Mouse (Mus musculus): Measurements from ENCODE around the gene Pla2g5. TPM values are rescaled to one million over a fixed set of nuclear protein-coding genes. Genes with fewer than 3 reads are reported as not detected.

Pla2g5 gene
- polyA plus RNA-seq, 1 experiment from 2014 or later, result 0.18 TPM

DNA sequence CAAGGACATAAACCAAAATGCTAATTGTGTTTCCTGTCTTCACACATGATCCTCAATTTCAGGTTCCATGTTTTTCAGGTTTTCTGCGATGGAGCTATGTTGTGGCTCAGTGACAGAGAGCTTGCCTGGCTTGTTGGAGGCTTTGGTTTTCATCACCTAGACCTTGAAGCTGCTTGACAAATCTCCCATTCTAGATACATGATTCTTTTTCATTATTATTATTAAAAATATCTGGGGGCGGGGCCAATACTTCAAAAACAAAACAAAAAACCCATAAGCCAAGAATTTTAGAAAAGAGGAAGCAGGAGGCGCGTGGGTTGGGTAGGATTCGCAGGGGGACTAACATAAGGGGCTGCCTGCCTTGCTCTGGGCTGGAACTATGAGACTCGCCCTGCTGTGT, 87.8 kb downstream of the Pla2g5 start, which contains the start of gene Pla2g2d:
Pla2g2d (plus strand) TSS at position 301 of the 400 bp plus-strand sequence.
- no peak for ATAC-seq (ENCODE audit: insufficient read depth)

DNA sequence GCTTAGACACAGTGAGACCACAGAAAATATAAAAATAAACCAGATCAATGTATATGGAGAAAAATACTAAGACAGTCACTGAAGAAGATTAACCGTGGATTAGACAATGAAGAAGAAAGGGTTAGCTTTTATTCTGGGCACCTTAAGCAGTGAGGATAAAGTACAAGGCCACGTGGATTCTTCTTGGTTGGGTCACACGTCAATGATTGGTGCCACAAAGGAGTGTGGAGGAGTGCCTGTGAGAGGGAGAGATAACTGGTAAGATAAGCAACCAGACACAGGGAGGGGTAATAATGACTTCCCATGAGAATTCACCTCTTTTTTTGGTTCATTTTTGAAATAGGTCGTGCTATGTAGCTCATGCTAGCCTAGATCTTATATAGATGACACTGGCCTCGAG, 90.9 kb downstream of the Pla2g5 start:
- H3K9me3 ChIP-seq (replicated peaks), result no peaks in the 10 kb centered on the region
- 0 out of 2 replicates have a peak, but pooled peaks cover 3% of the 10 kb centered on the region for H3K27me3 ChIP-seq
- H3K4me1 ChIP-seq (replicated peaks), result no peaks in the 10 kb centered on the region
- no peak overlapping the region for H3K9ac ChIP-seq
- H3K36me3 ChIP-seq (replicated peaks), result no peaks in the 10 kb centered on the region
- H3K4me3 ChIP-seq (replicated peaks), result no peak overlapping the region
- 58% methylated on average over 5 of the region's 5 CpGs for WGBS (ENCODE audit: insufficient replicate concordance)
- H3K4me2 ChIP-seq, result no peak overlapping the region
- no peak overlapping the region for H3K27ac ChIP-seq (replicated peaks)
- ATAC-seq (ENCODE audit: insufficient read depth), result no peak

More for the DNA sequence above, 87.8 kb downstream of the Pla2g5 start, which contains the start of gene Pla2g2d:
- Histone ChIP-seq H3K4me2 (no peak within 1 kb of the TSS), H3K9me3 (replicated peaks) (no peaks in the 10 kb centered on the region), H3K4me3 (replicated peaks) (no peak within 1 kb of the TSS), H3K36me3 (replicated peaks) (no peaks in the 10 kb centered on the region), H3K27me3 (0 out of 2 replicates have a peak, but pooled peaks cover 4% of the 10 kb centered on the region), H3K9ac (no peak within 1 kb of the TSS), H3K4me1 (replicated peaks) (no peaks in the 10 kb centered on the region), H3K27ac (replicated peaks) (no peak within 1 kb of the TSS)
- 50% methylated on average over 6 of the region's 6 CpGs for WGBS (ENCODE audit: insufficient replicate concordance)

DNA sequence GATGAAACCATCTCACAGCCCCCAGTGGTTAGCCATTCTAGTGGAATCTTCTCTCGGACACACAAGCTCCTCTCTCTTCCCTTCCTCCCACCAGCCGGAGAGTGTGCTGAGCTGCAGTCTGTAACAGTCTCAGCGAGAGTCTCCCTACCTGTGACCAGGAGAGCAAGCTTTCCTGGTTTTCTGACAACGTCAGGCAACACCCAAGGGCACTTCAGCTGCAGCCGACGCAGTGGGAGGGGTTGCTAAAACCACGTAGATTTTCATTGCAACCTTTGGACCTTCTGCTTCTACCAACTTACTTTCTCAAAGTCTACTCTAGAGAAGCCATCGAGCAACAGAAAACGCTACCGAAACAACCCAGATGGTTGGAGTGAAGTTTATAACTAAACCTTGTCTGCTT, 91.3 kb downstream of the Pla2g5 start:
- Histone ChIP-seq H3K9ac (no peak overlapping the region), H3K4me2 (no peak overlapping the region), H3K27ac (replicated peaks) (no peak overlapping the region), H3K9me3 (replicated peaks) (no peaks in the 10 kb centered on the region), H3K27me3 (no peaks in the 10 kb centered on the region), H3K4me1 (replicated peaks) (no peaks in the 10 kb centered on the region), H3K36me3 (replicated peaks) (no peaks in the 10 kb centered on the region), H3K4me3 (replicated peaks) (no peak overlapping the region)
- ATAC-seq (ENCODE audit: insufficient read depth), result no peak
- 61% methylated on average over 10 of the region's 10 CpGs for WGBS (ENCODE audit: insufficient replicate concordance)

DNA sequence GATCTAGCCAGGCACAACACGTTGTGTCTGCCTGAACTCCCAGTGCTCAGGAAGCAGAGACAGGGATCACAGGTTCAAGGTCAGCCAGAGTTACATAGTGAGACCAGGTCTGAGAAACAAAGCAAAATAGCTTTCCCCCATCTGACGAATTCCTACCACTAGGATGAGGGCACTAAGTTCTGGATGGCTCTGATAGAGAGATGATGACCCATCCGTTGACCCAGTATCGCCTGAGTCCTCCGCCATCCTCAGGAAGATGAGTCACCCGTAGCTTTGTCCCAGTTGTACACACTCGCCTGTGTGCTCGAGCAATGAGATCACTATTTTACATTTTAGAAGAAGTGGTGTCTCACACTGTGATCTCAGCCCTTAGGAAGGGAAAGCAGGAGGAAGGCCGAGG, 101.0 kb downstream of the Pla2g5 start:
- Histone ChIP-seq H3K27me3 (no peaks in the 10 kb centered on the region), H3K4me3 (replicated peaks) (no peak overlapping the region), H3K36me3 (replicated peaks) (no peaks in the 10 kb centered on the region), H3K4me2 (no peak overlapping the region), H3K9me3 (replicated peaks) (no peaks in the 10 kb centered on the region), H3K27ac (replicated peaks) (no peak overlapping the region), H3K9ac (no peak overlapping the region), H3K4me1 (replicated peaks) (no peaks in the 10 kb centered on the region)
- ATAC-seq (ENCODE audit: insufficient read depth), result no peak
- 42% methylated on average over 9 of the region's 9 CpGs for whole genome bisulfite sequencing (ENCODE audit: insufficient replicate concordance)

DNA sequence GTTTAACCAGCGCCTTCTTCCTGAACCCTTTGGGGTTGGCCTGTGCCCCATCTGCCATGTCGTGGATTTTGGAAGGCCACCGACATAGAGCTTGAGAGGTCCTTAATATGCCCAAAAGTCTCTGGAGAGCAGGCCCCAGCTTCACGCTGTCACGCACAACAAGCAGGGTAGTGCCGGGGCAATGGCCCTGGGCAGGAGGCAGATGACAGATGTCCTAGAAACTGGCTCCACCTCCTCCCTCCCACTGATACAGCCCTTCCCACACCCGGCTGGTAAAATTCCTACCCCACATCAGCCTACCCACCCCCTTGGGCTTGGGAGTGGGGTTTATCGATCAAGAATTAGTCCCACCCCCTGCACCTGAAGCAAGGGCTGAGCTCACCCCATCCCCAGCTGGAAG, 105.9 kb downstream of the Pla2g5 start, which contains the start of gene Pla2g2f:
Pla2g2f (minus strand) TSS at position 211 of the 400 bp plus-strand sequence.
- H3K4me1 ChIP-seq (replicated peaks), result no peaks in the 10 kb centered on the region
- no peak within 1 kb of the TSS for H3K9ac ChIP-seq
- no peaks in the 10 kb centered on the region; the same call in 1 of the 2 replicates for H3K9me3 ChIP-seq (replicated peaks)
- no peaks in the 10 kb centered on the region for H3K36me3 ChIP-seq (replicated peaks)
- no peak within 1 kb of the TSS for H3K27ac ChIP-seq (replicated peaks)
- H3K4me3 ChIP-seq (replicated peaks), result no peak within 1 kb of the TSS
- 75% methylated on average over 8 of the region's 8 CpGs for WGBS (ENCODE audit: insufficient replicate concordance)
- ATAC-seq (ENCODE audit: insufficient read depth), result no peak
- no peak within 1 kb of the TSS for H3K4me2 ChIP-seq
- no peaks in the 10 kb centered on the region for H3K27me3 ChIP-seq

DNA sequence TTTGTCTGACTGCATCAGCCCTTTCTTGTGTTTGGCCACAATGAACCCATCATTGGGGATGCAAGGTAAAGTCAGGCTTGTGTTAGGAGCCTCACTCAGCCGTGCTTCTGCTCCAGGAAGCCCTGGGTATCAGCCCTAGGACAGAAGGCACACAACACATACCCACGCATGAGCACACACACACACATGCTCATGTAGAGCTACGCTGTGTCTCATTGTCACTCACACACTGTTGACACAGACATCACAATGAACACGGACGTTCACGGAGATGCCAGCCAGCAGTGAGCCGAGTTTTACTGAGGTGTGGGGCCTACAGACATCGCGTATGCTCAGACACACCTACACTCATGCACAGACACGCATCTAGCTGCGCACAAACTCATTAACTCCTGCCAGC, 107.3 kb downstream of the Pla2g5 start:
- WGBS (ENCODE audit: insufficient replicate concordance), result 69% methylated on average over 11 of the region's 11 CpGs
- Histone ChIP-seq H3K9ac (no peak overlapping the region), H3K9me3 (replicated peaks) (no peaks in the 10 kb centered on the region; the same call in 1 of the 2 replicates), H3K4me2 (no peak overlapping the region), H3K27me3 (no peaks in the 10 kb centered on the region), H3K27ac (replicated peaks) (no peak overlapping the region), H3K4me3 (replicated peaks) (no peak overlapping the region), H3K36me3 (replicated peaks) (no peaks in the 10 kb centered on the region), H3K4me1 (replicated peaks) (no peaks in the 10 kb centered on the region)
- no peak for ATAC-seq (ENCODE audit: insufficient read depth)

DNA sequence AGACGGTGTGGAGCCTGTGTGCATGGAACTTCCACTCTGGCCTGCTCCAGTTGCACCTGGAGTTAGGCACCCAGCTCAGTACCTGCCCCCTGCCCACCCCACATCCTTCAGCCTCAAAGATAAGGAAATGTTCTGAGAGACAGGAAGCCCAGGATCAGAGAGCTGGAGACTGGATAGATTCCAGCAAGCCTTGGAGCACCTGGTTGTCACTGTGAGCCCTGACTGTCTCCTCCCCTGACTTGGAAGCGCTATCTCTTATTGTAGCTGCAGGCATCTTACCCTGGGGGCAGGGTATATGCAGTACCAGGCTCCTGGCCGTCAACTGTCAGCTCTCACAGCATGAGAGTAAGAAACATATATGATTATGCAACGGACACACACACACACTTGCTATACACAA, 107.8 kb downstream of the Pla2g5 start:
- Histone ChIP-seq H3K27ac (replicated peaks) (no peak overlapping the region), H3K27me3 (no peaks in the 10 kb centered on the region), H3K36me3 (replicated peaks) (no peaks in the 10 kb centered on the region), H3K4me2 (no peak overlapping the region), H3K9me3 (replicated peaks) (no peaks in the 10 kb centered on the region; the same call in 1 of the 2 replicates), H3K4me1 (replicated peaks) (no peaks in the 10 kb centered on the region), H3K4me3 (replicated peaks) (no peak overlapping the region), H3K9ac (no peak overlapping the region)
- 49% methylated on average over 4 of the region's 4 CpGs for WGBS (ENCODE audit: insufficient replicate concordance)
- ATAC-seq (ENCODE audit: insufficient read depth), result no peak

DNA sequence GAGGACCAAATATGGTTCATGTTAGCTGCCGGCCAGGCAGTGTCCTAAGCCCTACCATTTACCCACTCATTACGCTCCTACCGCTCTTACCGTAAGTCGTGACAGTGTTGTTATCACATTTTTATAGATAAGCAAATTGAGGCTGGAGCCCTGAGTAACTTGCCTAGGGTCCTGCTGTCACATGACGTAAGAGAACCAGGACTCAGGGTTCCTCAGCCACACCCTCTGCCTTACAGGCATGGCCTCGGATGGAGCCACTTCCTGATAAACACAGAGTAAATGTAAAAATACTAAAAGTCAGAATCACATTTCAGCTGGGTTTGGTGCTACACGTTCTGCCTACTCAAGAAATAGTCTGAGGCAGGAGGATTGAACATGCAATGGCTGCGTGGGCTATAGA, 108.8 kb downstream of the Pla2g5 start:
- Histone ChIP-seq H3K4me3 (replicated peaks) (no peak overlapping the region), H3K9me3 (replicated peaks) (no peaks in the 10 kb centered on the region; the same call in 1 of the 2 replicates), H3K27ac (replicated peaks) (no peak overlapping the region), H3K4me2 (no peak overlapping the region), H3K9ac (no peak overlapping the region), H3K27me3 (no peaks in the 10 kb centered on the region), H3K36me3 (replicated peaks) (no peaks in the 10 kb centered on the region), H3K4me1 (replicated peaks) (no peaks in the 10 kb centered on the region)
- WGBS (ENCODE audit: insufficient replicate concordance), result 59% methylated on average over 9 of the region's 9 CpGs
- no peak for ATAC-seq (ENCODE audit: insufficient read depth)

DNA sequence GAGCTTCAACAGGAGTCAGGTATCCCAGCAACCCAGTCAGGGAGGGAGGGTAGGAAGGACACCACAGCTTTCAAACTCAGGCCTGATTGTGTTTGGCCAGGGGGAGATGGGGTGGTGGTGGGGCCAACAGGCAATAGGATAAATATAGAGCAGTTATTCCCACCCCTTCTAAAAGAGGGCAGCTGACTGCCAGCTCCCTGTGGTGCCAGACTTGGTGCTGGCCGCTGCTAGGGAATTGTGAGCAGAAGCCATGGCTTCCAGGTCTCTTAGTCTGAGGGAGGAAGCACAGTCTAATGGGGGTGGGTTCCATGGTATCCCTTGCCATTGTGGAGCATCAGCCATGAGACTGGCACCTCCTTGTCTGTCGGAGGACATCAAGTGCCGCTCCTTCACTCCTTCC, 109.7 kb downstream of the Pla2g5 start:
- H3K4me3 ChIP-seq (replicated peaks), result no peak overlapping the region
- no peaks in the 10 kb centered on the region; the same call in 1 of the 2 replicates for H3K9me3 ChIP-seq (replicated peaks)
- H3K4me2 ChIP-seq, result no peak overlapping the region
- ATAC-seq (ENCODE audit: insufficient read depth), result no peak
- no peak overlapping the region for H3K27ac ChIP-seq (replicated peaks)
- no peaks in the 10 kb centered on the region for H3K4me1 ChIP-seq (replicated peaks)
- WGBS (ENCODE audit: insufficient replicate concordance), result 73% methylated on average over 3 of the region's 3 CpGs
- H3K27me3 ChIP-seq, result no peaks in the 10 kb centered on the region
- H3K36me3 ChIP-seq (replicated peaks), result no peaks in the 10 kb centered on the region
- no peak overlapping the region for H3K9ac ChIP-seq

DNA sequence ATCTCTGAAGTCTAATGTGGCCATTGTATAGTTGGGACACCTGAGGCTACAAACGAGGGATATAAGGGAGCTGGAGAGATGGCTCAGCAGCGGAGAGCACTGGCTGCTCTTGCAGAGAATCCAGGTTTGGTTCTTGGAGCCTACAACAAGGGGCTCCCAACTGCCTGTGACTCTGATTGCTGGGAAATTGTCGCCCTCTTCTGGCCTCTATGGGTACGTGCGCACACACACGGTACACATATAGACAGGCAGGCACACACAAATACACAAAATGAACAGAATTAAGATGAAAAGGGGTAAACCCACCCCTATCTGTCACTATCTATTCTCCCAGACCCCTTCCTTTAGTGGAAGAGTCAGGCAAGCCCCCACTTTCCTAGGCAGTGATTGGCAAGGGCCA, 110.7 kb downstream of the Pla2g5 start:
- H3K4me3 ChIP-seq (replicated peaks), result no peak overlapping the region
- H3K4me2 ChIP-seq, result no peak overlapping the region
- no peak overlapping the region for H3K27ac ChIP-seq (replicated peaks)
- no peaks in the 10 kb centered on the region for H3K27me3 ChIP-seq
- H3K9ac ChIP-seq, result no peak overlapping the region
- no peaks in the 10 kb centered on the region for H3K4me1 ChIP-seq (replicated peaks)
- WGBS (ENCODE audit: insufficient replicate concordance), result 80% methylated on average over 6 of the region's 6 CpGs
- H3K9me3 ChIP-seq (replicated peaks), result no peaks in the 10 kb centered on the region; the same call in 1 of the 2 replicates
- ATAC-seq (ENCODE audit: insufficient read depth), result no peak
- H3K36me3 ChIP-seq (replicated peaks), result no peaks in the 10 kb centered on the region

Measured in liver, embryonic 15.5 days (tissue).